Mouse (Mus musculus): ENCODE results near the gene Apoh. TPM values are rescaled to one million over a fixed set of nuclear protein-coding genes. Genes with fewer than 3 reads are reported as not detected.
A peak's percentile ranks its signal among the peaks of the same experiment; 100 is the strongest.

Apoh gene
- polyA plus RNA-seq, 1 experiment: 0.06 TPM

DNA sequence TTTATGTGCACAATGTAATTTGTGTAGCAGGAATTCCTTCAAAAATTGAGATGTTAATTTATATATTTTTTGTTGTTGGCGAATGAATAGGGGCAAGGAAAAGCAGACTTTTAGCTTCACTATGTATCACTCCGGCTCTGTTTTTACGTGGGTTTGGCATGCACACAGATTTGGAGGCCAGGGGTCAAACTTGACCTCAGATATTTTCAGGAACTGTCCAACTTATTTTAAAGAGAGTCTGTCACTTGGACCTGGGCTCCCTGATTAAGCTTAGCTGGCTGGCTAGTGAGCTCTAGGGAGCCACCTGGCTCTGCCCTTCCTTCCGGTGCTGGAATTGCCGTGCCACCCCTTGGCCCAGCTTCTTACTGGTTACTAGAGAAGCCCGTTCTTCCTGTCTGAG lies 84.0 kb downstream of the Apoh start:
- H3K79me3 ChIP-seq (ENCODE audit: low read depth): no peaks in the 10 kb centered on the region

DNA sequence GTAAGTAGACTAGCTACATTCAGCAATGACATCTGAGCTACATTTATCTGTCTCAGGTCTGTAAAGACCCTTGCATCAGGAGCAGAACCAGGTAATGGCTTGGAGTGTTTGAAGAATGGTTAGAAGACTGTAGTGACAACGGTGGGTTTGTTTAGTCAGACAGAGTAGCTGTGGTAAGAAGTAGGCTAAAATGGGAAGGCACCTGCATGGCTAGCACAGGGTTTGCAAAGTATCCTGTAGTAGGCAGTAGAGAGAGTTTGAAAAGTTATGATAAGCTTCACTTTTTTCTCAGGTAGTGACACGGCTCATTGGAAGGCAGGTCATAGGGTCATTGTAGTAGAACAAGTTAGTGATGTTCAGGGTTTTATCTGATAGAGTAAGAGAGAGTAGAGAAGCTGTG lies 85.9 kb downstream of the Apoh start:
- Histone ChIP-seq H3K79me3 (ENCODE audit: low read depth) (no peaks in the 10 kb centered on the region), H3K79me2 (ENCODE audit: control insufficient read depth, insufficient read depth) (no peaks in the 10 kb centered on the region), H3K27me3 (ENCODE audit: control insufficient read depth, insufficient read depth, insufficient read length) (no peaks in the 10 kb centered on the region), H3ac (ENCODE audit: control insufficient read depth, insufficient read length, low read depth) (no peak overlapping the region), H3K36me3 (ENCODE audit: control insufficient read depth, insufficient read depth) (no peaks in the 10 kb centered on the region), H3K4me3 (ENCODE audit: insufficient read depth, poor library complexity, severe bottlenecking) (no peak overlapping the region)
- TF ChIP-seq MYOD1 (IDR thresholded peaks at IDR 0.05; ENCODE audit: control insufficient read depth, insufficient read length, low read depth): no peak
- no peak for TF ChIP-seq CTCF (IDR thresholded peaks at IDR 0.05; ENCODE audit: control insufficient read depth, insufficient read depth, insufficient read length)
- no peak for TF ChIP-seq CEBPB (IDR thresholded peaks at IDR 0.05; ENCODE audit: low read depth)
- TF ChIP-seq FOSL1 (IDR thresholded peaks at IDR 0.05; ENCODE audit: insufficient read depth, low read length, poor library complexity, severe bottlenecking): no peak
- no peak for TF ChIP-seq MYOG (IDR thresholded peaks at IDR 0.05; ENCODE audit: control insufficient read depth, extremely low read depth, insufficient read length)
- no peak for TF ChIP-seq USF1 (IDR thresholded peaks at IDR 0.05; ENCODE audit: low read depth)
- no peak for TF ChIP-seq MAX (IDR thresholded peaks at IDR 0.05)

More for the DNA sequence above, 84.0 kb downstream of the Apoh start:
- H3K4me3 ChIP-seq (ENCODE audit: insufficient read depth, poor library complexity, severe bottlenecking): no peak overlapping the region
- H3K27me3 ChIP-seq (ENCODE audit: control insufficient read depth, insufficient read depth, insufficient read length): no peaks in the 10 kb centered on the region
- no peak overlapping the region for H3ac ChIP-seq (ENCODE audit: control insufficient read depth, insufficient read length, low read depth)
- TF ChIP-seq CTCF (IDR thresholded peaks at IDR 0.05; ENCODE audit: control insufficient read depth, insufficient read depth, insufficient read length) (no peak), CEBPB (IDR thresholded peaks at IDR 0.05; ENCODE audit: low read depth) (no peak), MAX (IDR thresholded peaks at IDR 0.05) (no peak), MYOG (IDR thresholded peaks at IDR 0.05; ENCODE audit: control insufficient read depth, extremely low read depth, insufficient read length) (no peak), FOSL1 (IDR thresholded peaks at IDR 0.05; ENCODE audit: insufficient read depth, low read length, poor library complexity, severe bottlenecking) (no peak), USF1 (IDR thresholded peaks at IDR 0.05; ENCODE audit: low read depth) (no peak), MYOD1 (IDR thresholded peaks at IDR 0.05; ENCODE audit: control insufficient read depth, insufficient read length, low read depth) (no peak)
- no peaks in the 10 kb centered on the region for H3K79me2 ChIP-seq (ENCODE audit: control insufficient read depth, insufficient read depth)
- no peaks in the 10 kb centered on the region for H3K36me3 ChIP-seq (ENCODE audit: control insufficient read depth, insufficient read depth)

DNA sequence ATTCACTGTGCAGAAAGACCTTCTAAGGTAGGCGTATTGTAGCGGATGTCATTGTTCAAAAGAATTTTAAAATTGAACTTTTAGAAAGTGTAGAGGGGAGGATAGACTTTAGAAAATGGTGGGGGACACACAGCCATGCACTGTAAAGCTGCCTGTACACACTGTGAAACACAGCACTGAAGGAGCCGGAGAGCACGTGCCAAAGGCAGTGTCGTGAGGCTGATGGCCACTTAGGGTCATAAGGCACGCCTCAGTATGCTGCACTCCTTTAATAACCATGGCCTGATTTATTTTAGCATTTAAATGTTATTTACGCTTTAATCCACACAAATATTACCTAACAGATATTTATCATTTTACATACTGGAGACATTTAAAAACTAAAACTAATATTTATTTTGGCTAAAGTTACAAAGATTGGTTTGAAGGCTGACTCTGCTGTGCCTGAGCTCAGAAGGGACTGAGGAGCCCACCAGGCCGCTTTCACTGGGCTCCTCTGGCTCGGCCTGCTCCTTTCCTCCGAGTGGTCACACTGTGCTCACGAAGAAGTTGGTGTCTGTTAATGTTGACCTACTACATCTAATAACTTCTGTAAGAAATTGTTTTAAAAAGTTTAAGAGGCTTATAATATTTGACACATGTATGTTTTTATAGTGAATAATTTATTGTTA lies 100.9 kb downstream of the Apoh start:
- H3K36me3 ChIP-seq (ENCODE audit: control insufficient read depth, insufficient read depth): no peaks in the 10 kb centered on the region
- TF ChIP-seq FOSL1 (IDR thresholded peaks at IDR 0.05; ENCODE audit: insufficient read depth, low read length, poor library complexity, severe bottlenecking) (no peak), MYOD1 (IDR thresholded peaks at IDR 0.05; ENCODE audit: control insufficient read depth, insufficient read length, low read depth) (no peak), MAX (IDR thresholded peaks at IDR 0.05) (no peak), CEBPB (IDR thresholded peaks at IDR 0.05; ENCODE audit: low read depth) (no peak), MYOG (IDR thresholded peaks at IDR 0.05; ENCODE audit: control insufficient read depth, extremely low read depth, insufficient read length) (no peak), CTCF (IDR thresholded peaks at IDR 0.05; ENCODE audit: control insufficient read depth, insufficient read depth, insufficient read length) (no peak), USF1 (IDR thresholded peaks at IDR 0.05; ENCODE audit: low read depth) (no peak)
- no peaks in the 10 kb centered on the region for H3K79me3 ChIP-seq (ENCODE audit: low read depth)
- H3K4me3 ChIP-seq (ENCODE audit: insufficient read depth, poor library complexity, severe bottlenecking): no peak overlapping the region
- no peaks in the 10 kb centered on the region for H3K27me3 ChIP-seq (ENCODE audit: control insufficient read depth, insufficient read depth, insufficient read length)
- H3ac ChIP-seq (ENCODE audit: control insufficient read depth, insufficient read length, low read depth): no peak overlapping the region
- no peaks in the 10 kb centered on the region for H3K79me2 ChIP-seq (ENCODE audit: control insufficient read depth, insufficient read depth)

DNA sequence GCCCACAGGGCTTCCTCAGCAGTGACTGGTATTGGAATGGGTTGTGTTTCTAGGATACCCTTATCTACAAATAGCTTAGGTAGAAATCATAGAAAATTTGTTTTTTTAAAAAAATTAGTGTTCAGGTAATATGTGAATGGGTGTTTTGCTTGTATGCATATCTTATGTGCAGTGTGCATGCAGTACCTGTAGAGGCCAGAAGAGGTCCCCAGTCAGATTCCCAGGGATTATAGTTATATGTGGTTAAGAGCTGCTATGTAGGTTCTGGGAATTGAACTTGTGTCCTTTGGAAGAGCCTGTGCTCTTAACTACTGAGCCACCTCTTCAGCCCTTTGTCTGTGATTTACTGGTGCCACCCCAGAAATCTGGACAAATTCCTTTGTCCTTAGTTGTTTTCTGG lies 104.0 kb downstream of the Apoh start:
- Histone ChIP-seq H3K36me3 (ENCODE audit: control insufficient read depth, insufficient read depth) (no peaks in the 10 kb centered on the region), H3K79me3 (ENCODE audit: low read depth) (no peaks in the 10 kb centered on the region), H3K27me3 (ENCODE audit: control insufficient read depth, insufficient read depth, insufficient read length) (no peaks in the 10 kb centered on the region), H3K79me2 (ENCODE audit: control insufficient read depth, insufficient read depth) (no peaks in the 10 kb centered on the region), H3K4me3 (ENCODE audit: insufficient read depth, poor library complexity, severe bottlenecking) (no peak overlapping the region), H3ac (ENCODE audit: control insufficient read depth, insufficient read length, low read depth) (no peak overlapping the region)
- TF ChIP-seq MYOG (IDR thresholded peaks at IDR 0.05; ENCODE audit: control insufficient read depth, extremely low read depth, insufficient read length) (no peak), MYOD1 (IDR thresholded peaks at IDR 0.05; ENCODE audit: control insufficient read depth, insufficient read length, low read depth) (no peak), FOSL1 (IDR thresholded peaks at IDR 0.05; ENCODE audit: insufficient read depth, low read length, poor library complexity, severe bottlenecking) (no peak), CEBPB (IDR thresholded peaks at IDR 0.05; ENCODE audit: low read depth) (no peak), CTCF (IDR thresholded peaks at IDR 0.05; ENCODE audit: control insufficient read depth, insufficient read depth, insufficient read length) (no peak), USF1 (IDR thresholded peaks at IDR 0.05; ENCODE audit: low read depth) (no peak), MAX (IDR thresholded peaks at IDR 0.05) (no peak)

DNA sequence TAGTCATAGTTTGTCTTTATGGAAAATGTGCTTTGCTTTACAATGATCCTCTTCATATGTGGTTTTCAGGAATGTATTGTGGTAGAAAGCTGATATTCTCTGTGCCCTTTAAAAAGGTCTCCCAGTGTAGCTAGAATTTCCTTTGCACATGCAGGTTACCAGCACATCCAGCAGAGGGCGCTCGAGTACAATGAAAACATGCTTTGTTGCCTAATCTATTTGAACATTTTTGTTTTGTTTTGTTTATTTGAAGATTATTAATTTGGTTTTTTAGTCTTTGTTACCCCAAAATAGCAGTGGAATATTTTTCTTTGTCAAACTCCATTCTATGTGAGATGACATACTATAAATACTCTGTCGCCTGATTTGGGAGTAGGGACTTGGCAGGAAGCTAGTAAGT lies 106.7 kb downstream of the Apoh start:
- no peaks in the 10 kb centered on the region for H3K36me3 ChIP-seq (ENCODE audit: control insufficient read depth, insufficient read depth)
- TF ChIP-seq MAX (IDR thresholded peaks at IDR 0.05) (no peak), CEBPB (IDR thresholded peaks at IDR 0.05; ENCODE audit: low read depth) (peak; percentile 52), USF1 (IDR thresholded peaks at IDR 0.05; ENCODE audit: low read depth) (no peak), CTCF (IDR thresholded peaks at IDR 0.05; ENCODE audit: control insufficient read depth, insufficient read depth, insufficient read length) (no peak), MYOG (IDR thresholded peaks at IDR 0.05; ENCODE audit: control insufficient read depth, extremely low read depth, insufficient read length) (no peak)
- no peak overlapping the region for H3ac ChIP-seq (ENCODE audit: control insufficient read depth, insufficient read length, low read depth)
- no peaks in the 10 kb centered on the region for H3K79me3 ChIP-seq (ENCODE audit: low read depth)
- H3K79me2 ChIP-seq (ENCODE audit: control insufficient read depth, insufficient read depth): no peaks in the 10 kb centered on the region
- H3K4me3 ChIP-seq (ENCODE audit: insufficient read depth, poor library complexity, severe bottlenecking): no peak overlapping the region
- no peaks in the 10 kb centered on the region for H3K27me3 ChIP-seq (ENCODE audit: control insufficient read depth, insufficient read depth, insufficient read length)
